Mouse (Mus musculus): ENCODE results near the gene Fxyd4.

DNA sequence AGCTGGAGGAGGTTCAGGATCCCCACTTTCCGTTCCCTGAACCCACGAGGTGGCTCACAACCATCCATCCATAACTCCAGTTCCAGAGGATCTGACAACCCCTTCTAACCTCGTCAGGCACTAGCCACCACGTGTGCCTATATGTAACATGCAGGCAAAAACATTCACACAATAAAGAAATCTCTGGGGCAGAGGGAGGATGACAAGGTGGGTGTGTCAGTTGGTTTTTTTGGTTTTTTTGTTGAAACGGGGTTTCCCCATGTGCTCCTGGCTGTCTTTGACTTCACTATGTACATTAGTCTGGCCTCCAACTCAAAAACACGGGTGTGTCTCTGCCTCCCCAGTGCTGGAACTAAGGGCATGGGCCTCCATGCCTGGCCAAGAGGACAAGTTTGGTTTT, 47.2 kb downstream of the Fxyd4 start:
- TF ChIP-seq CTCF (IDR thresholded peaks at IDR 0.05; ENCODE audit: borderline replicate concordance, insufficient read depth, low read length), result no peak
- TF ChIP-seq POLR2A (IDR thresholded peaks at IDR 0.05; ENCODE audit: low read depth, low read length), result no peak

Data from embryonic fibroblast, embryonic 13.5 days (primary cell).